Mouse (Mus musculus): ENCODE results near the gene Lingo3.
"Not testable (repeated sequence)": the region's sequence is repeated elsewhere in the genome, so short reads cannot be mapped to it uniquely, and the experiment has no call there.

Gene Lingo3

DNA sequence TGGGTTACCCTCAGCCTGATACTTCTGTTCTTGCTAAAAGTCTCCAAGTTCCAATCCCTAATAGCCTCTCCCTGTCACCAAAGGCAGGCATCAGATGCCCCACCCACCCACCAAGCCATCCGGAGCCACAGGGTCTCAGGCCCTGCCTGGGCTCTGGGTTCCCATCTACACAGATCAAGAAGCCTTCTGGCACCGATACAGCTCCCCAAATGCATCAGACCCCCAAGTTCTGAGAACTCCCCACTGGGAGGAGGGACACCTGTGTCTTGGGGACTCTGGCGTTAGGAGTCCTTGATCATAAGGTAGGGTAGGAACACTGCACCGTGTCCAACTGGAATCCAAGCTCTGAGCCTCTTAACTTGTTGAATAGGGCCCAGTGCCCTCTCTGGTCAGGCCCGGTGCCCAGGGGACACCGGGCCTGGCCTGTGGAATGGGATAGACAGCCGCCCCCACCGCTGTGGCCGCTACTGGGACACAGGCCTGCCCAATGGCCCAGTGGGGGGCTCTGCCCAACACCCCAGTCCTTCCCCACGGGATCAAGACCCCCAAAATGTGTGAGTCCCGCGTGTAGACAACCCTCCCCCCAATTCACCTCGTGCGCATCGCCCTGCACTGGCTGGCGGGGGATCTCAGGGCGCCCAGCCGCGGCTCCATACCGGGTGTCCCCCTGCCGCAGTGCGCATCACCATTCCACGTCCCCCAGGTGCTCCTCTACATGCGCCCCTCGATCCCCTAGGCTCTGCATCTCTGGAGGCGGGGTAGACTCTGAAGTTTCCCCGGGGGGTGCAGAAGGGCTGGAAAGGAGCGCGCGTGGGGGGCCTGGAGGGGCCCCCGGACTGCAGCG, 530 bp downstream of the Lingo3 start:
- no peak for DNase-seq

DNA sequence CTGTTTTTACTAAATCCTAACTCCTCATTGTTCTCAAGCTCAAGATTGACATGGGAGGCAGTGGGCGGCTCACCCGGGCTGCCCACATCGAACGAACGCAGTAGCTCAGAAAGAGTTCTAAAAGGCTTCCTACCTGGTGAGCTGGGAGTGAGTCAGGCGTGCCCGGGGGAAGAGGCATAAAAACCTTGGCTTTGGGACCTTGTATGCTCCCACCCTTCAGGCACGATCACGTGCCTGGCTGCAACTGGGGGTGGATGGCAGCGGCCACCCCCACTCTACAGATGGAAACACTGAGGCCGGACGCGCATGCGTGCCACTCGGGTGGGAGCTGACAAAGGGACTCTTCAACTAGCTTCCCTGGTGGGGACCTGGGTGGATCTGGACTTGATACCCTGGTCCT, 1.5 kb downstream of the Lingo3 start:
- no peak for DNase-seq

DNA sequence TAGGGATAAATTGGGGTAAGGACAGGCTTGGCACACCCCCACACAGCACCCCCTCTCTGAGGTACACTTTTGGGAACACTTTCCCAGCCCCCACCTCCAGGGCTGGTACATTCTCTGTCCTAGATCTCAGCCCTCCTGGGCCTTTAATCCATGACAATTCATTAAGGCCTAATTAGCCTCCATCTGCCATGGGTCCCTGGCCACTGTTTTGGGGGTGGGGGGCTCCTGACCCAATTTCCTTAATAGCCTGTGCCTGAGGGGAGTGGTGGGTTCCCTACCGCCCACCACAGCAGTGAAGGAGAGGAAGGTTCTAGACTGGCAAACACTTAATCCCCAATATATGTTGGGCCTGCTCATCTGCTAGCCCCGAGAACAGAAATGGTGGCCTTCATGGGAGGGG, 2.2 kb downstream of the Lingo3 start:
- no peak for DNase-seq

DNA sequence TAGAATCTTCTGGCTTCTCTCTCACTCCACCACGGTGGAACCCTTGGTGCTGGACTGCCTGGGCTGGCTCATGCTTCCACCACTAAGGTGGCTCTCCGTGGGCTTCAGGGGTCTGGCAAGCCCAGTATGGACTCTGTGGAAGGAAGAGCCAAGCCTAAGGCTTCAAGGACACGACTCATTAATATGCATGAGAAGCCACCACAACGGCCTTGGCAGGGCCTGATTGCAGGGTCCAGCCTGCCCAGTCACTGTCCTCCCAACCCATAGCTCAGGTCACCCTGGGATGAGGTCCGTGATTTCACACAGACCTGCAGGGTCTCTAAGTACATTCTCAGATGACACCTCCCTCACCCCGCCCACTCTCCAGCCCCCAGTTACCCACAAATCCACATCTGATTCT, 4.0 kb downstream of the Lingo3 start:
- no peak for DNase-seq

DNA sequence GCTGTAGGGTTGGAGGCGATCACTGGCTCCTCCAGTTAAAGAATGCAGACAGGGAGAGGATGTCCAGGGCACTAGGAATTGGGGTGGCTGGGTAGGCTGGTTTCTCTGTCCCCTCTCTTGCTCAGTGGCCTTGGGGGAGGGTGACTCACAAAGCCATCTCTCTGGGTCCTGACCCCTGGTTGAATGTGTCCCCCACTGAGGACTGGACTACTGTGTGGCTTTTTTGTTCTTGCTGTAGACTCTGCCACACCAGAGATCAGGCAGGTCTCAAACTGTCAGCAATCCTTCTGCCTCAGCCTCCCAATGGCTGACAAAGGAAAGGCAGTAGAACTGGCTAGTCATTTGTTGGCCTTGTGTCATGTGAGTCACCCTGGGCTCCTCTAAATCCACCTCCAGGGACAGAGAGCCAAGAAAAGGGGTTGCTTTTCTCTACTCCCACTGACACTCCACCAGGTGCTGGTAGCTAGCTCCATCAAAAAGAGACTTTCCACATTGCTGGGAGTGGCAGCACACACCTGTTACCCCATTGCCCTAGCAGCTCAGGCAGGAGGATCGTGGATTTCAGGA, 5.4 kb downstream of the Lingo3 start:
- no peak for DNase-seq

DNA sequence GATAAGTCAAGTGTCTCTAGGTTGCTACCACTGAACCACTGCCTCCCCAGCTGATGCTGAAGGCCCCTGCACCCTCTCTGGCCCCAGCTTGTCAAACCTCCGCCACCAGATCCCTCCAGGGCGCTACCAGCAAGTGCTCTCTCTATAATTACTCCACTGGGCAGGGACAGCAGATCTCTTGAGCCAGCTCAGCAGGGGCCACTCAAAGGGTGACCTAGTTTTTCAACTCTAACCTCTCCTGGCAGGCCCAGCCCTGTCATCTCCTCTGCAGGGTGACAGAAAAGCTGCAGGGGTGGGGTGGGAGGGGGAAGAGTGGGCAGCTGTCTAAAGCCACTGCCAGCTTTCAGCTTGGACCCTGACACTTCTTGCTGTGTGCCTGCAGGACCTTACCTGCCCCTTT, 6.0 kb downstream of the Lingo3 start:
- DNase-seq = no peak

DNA sequence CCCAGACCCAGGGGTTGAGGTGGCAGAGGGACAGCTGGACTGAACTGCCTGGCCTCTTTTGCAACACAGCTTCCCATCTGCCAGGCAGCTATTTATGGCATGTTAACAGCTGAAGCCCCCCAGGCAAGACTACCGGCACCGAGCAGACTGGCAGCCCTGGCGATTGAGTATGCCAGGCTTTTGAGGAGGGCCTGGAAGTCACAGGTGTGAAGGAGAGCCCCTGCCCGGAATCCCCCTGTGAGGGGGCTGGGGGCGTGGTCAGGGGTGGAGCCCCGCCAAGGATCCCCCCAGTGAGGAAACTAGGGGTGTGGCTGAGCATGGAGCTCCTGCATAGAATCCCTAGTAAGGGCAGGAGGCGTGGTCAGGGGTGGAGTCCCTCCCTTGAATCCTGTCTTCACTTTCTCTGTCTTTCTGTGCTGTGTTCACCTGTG, 6.9 kb downstream of the Lingo3 start:
- DNase-seq = no peak

DNA sequence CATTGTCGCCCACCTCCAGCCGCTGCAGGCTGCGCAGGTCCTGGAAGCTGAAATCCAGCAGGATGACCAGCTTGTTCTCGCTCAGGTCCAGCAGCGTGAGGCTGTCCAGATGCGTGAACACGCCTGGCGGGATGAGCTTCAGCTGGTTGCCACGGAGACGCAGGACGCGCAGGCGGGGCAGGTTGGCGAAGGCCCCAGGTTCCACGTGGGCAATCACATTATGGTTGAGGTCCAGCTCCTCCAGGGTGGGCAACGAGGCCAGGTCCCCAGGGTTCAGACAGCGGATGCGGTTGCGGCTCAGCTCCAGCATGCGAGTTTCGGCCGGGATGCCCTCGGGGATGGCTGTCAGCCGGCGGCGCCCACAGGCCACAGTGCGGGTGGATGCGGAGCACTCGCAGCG, 8.2 kb downstream of the Lingo3 start:
- DNase-seq = no peak

DNA sequence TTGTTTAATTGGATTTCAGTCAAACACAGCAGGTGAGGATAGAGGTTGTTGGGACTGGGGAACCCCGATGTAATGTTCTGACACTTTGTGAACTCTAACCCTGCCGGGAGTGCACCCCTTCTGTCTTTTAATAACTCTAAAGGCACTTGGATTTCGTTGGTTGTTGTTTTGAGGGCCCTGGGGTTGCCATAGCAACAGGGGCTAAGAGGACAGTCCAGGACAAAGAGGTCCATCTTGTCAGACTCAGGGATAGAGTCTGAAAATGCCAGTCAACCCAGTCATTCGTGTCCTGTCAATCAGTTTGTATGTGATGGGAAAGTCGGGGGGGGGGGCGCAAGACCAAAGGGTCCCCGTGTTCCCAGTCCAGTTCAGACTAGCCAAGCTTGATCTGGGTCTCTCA, 11.0 kb downstream of the Lingo3 start:
- no peak for DNase-seq

DNA sequence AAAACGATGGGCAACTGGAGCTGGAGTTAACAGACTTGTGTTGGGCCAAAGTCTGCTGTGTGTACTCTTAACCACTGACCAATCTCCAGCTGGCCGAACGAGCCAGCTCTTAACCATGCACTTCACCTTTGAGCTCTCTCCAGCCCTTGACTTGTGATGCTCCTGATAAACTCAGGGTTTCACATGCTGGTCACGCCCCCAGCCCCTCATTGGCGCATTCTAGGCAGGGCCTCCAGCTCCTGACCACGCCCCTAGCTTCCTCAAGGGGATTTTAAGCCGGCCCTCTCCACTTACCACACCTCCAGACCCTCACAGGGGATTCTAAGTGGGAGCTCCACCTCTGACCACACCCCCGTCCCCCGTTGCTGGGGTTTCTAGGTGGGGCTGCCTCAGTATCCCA, 12.7 kb downstream of the Lingo3 start:
- peak; percentile 77 for DNase-seq

DNA sequence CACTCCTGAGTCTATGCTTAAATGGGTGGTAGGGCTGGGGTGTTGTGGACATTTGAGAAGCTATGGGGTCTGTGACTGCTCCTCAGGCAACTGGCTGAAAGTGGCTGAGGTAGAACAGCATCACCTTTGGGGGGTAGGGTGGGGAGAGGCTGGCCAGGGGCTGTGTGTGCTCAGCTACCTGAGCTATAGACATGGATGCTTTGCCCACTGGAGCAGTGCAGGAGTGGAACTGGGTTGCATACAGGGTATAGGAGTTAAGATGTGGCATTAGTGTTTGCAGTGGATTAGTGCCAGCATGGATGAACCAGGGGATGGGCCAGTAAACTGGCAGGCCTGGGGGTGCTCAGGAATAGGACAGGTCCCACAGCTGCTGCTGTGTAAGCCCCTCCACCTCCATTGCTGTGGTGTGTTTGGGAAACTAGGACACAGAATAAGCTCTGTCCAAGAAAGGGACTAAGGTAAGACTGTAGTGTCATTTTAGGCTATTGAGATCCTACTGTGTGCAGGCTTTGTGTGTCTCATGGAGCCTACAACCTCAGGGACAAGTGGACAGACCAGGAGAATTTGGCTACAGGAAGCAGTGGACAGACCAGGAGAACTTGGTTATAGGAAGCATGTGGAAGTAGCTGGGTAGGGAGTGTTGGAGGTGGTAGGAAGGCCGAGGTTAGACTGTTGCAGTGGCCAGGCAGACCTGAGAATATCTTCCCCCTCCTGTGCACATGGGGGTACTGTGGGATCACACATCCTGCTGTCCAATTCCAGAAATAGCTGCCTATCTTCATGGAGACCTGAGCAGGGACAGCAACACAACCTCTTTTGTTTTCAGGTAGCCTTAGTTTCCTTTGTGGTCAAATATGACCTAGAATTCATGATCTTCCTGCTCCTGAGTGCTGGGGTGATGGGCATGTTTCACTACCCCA, 14.2 kb downstream of the Lingo3 start:
- no peak for DNase-seq

DNA sequence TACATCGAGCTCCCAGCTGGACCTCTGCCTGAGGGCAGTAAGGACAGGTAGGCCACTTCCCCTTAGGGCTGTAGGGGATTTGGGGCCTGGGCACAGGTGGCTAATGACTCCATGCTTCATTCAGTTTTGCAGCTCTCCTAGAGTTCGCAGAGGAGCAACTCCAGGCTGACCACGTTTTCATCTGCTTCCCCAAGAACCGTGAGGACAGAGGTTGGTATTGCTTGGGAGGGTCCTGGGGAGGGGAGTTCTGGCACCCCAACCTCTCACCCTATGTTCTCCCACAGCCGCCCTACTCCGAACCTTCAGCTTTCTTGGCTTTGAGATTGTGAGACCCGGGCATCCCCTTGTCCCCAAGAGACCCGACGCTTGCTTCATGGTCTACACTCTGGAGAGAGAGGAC, 15.3 kb downstream of the Lingo3 start:
- DNase-seq = not testable (repeated sequence)

DNA sequence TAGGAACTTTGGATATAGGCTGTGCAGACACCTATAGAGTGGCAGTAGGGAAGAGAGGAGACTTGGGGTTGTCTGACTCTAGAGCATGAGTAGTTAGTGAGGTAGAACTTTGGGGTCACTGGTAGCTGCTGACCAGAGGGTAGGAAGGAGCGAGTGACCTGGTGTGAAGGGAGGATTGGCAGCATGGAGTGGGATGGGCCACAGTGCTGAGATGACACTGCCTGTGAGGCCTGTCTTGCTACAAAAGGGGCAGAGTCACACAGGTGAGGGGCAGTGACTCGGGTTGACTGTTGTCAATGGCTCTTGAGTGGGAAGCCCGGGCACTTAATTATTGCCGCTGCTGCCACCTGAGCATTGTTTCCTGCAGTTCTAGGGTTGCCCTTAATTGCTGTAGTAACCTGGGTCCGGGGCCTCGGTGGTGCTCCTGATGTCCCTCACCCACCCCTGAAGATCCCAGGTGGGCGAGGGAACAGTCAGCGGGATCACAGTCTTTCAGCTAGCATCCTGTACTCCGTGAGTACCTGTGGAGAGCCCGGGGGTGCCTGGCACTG, 15.9 kb downstream of the Lingo3 start:
- DNase-seq = no peak

DNA sequence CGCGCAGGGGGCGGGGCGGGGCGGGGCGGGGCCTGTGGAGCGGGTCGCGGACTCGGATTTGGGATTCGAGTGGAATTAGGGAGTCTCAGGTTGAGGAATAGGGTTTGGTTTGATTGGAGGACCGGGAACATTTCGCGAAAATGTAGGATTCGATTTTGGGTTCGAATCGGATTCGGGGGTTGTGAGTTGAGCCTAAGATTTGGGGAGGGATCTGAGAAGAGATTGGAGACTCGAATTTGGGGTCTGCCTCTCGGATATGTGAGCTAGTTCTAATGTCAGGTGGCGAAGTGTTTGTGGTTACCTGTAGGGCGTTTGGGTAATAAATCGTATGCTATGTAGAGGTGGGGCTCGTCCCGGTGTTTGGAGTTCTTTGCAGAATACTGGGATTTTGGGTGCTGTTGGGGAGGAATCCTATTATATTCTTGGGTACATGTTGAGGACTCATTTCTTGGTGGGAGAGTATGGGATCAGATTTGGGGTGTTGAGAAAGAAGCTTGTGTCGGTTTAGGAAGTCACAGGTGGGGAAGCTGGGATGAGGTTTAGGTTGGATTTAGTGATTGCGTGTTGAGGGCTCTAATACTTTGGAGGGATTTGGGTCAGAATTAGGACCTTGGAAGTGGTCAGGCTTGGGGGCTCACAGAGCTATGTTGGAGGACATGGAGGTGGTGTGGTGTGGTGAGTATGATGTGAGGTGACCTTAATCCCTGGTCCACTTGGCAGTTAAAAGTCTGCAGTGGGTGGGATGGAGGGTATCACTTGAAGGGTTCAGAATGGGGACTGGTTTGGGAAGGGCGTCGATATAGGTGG, 16.6 kb downstream of the Lingo3 start:
- no peak for DNase-seq

DNA sequence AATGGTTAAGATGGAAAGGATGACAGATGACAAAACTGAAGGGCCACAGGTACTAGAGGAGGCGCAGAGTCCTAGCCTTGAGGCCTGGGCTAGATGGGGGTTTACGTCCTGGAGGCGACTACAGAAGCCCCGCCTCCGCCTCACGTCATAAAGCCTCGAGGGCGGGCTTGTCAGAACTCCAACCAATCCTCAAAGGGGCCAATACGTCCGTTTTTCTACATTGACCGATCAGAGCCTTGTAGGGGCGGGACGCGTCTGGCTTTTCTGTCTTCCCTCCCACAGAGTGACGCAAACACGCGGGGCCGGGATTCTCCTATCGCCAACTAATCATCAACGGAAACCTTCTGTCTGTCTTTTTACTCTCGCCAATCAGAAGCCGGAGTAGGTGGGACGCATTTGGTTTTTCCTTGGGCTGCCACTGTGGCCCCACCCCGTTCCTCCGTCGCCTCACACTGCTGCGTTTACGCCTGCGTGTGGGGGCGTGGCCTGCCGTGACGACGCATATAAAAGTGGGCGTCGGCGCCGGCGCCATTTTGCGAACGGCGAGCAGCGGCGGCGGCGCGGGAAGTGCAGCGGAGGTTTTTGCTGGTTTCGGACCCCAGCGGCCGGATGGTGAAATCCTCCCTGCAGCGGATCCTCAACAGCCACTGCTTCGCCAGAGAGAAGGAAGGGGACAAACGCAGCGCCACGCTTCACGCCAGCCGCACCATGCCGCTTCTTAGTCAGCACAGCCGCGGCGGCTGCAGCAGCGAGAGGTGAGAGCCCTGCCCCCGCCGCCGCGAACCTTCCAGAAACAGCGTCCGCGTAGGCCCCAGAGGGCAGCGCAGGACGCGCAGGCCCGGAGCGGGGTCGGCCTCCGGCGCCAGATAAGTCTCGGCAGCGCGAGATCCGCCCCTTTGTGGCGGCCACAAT, 17.4 kb downstream of the Lingo3 start, which contains the start of gene Oaz1:
Gene Oaz1 (plus strand): TSS at position 506 of the 912 bp plus-strand sequence.
- DNase-seq = peak; percentile 99

DNA sequence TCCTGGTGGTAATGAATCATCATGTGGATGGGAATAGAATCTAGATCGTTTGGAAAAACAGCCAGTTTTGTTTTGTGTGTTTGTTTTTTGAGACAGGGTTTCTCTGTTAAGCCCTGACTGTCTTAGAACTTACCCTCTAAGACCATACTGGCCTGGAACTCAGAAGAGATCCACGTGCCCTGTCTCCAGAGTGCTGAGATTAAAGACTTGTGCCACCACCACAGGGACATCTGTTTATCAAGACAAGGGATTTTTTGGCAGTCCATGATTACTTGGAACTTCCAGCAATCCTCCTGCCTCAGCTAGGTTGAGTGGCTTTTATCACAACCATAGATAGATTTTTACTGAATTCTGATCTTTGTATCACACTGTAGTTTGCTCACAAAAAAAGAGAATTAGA, 19.0 kb downstream of the Lingo3 start:
- no peak for DNase-seq

DNA sequence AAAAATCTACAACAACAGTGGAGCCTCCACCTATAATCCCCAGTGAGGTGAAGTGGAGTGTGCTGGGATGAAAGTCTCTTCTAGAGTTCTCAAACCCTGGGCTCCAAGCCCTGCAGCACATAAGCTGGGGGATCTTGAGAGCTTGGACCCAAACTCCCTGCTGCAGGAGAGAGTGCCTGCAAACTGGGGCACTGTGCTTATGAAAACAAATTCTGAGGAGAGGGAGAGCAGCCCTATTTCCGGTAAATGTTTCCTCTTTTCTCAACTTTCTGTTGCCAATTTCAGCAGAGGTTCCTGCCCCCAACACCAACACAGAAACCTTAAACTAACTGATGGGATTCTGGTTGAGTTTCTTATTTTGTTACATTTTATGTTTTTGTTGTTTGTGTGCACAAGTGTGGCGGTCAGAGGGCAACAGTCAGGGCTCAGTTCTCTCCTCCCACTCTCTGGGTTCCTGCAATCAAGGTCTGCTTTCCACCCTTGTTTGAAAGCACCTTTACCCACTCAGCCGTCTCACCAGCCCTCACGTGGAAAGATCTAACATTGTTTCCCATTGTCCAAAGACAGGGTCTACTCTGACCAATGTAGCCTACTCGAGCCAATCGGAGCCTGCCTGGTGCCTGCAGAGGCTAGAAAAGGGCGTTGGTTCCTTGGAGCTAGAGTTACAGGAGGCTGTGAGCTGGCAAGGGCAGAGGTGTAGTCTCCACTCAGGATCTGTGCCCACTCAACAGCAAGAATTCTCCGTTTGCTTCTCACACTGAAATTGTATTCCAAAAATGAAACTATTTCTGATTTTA, 19.8 kb downstream of the Lingo3 start:
- DNase-seq = peak; percentile 23

DNA sequence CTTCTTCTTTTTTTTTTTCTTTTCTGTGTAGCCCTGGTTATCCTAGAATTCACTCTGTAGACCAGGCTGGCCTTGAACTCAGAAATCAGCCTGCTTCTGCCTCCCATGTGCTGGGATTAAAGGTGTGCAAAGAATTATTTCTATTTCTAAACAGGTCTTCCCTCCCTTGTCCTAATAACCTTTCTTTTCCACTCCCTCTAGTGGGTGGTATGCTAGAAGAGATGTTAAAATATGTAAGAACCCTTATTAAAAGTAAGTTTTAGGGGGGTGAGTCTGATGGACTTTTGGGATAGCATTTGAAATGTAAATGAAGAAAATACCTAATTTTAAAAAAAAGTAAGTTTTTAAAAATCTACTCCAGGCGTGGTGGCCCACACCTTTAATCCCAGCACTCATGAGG, 20.5 kb downstream of the Lingo3 start:
- DNase-seq = no peak

DNA sequence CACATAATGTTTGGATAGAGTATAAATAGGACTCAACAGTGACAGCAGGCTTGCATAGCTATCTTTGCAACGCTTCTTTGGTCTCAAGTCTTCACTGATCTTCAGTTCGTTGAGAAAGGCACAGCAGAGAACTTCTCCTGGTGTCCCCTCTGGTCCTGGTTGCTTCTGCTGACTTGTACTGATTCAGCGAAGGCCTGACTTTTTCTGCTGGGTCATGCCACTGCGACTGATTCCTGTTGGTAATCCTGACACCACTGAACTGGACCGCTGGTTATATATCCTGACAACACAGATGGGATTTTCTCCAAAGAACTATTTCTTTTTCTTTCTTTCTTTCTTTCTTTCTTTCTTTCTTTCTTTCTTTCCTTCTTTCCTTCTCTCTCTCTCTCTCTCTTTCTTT, 21.3 kb downstream of the Lingo3 start:
- no peak for DNase-seq

DNA sequence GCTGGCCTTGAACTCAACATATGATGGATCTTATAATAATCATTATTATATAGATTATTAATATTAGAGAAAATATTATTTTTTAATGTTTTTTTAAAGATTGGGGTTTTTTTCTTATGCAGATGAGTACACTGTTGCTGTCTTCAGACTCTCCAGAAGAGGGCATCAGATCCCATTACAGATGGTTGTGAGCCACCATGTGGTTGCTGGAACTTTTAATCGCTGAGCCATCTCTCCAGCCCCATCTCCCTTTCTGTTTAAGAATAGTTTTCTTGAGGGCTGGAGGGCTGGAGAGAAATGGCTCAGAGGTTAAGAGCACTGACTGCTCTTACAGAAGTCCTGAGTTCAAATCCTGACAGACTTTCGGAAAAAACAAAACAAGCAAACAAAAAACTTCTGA, 21.8 kb downstream of the Lingo3 start:
- no peak for DNase-seq

All from kidney, adult 18-20 months (tissue).